Mouse (Mus musculus): Measurements from ENCODE around the gene AC131692.1. TPM values are rescaled to one million over a fixed set of nuclear protein-coding genes. Genes with fewer than 3 reads are reported as not detected.

Gene AC131692.1
- total RNA-seq, 2 experiments from 2014 or later: not detected

Small RNA genes within 50 kb of the gene (microRNA-seq; reads per million reads assigned to microRNA genes)
- gene Mir6988: 5.1 reads per million, percentile 10 among the genes with 10 or more reads in this experiment

Other genes with a start within 250 kb of the AC131692.1 start
- gene Frmd8, start 219.1 kb upstream of the AC131692.1 start, total RNA-seq (2021): 1 to 10 TPM; 2.9 to 3.2 TPM
- gene Slc25a45, start 216.6 kb upstream of the AC131692.1 start, total RNA-seq (2021): under 1 TPM; 0.59 to 0.90 TPM
- gene Tigd3, start 200.3 kb upstream of the AC131692.1 start, total RNA-seq (2021): under 1 TPM; 0.21 TPM
- gene Dpf2, start 181.4 kb upstream of the AC131692.1 start, total RNA-seq (2021): 10 to 100 TPM; 76.3 to 85.1 TPM
- gene Cdc42ep2, start 169.6 kb upstream of the AC131692.1 start, total RNA-seq (2021): 10 to 100 TPM in 1 of 2 experiments, 1 to 10 TPM in 1; 8.9 to 11.2 TPM
- 1 to 10 TPM; 6.2 to 8.7 TPM for gene Pola2, start 130.2 kb upstream of the AC131692.1 start, total RNA-seq (2021)
- gene Slc22a20, start 108.3 kb upstream of the AC131692.1 start, total RNA-seq (2021): not detected
- 10 to 100 TPM; 89.8 to 91.1 TPM for gene Capn1, start 78.5 kb upstream of the AC131692.1 start, total RNA-seq (2021)
- 10 to 100 TPM; 18.4 to 20.5 TPM for gene Syvn1, start 47.8 kb upstream of the AC131692.1 start, total RNA-seq (2021)
- 10 to 100 TPM; 27.5 to 29.3 TPM for gene Mrpl49, start 36.6 kb upstream of the AC131692.1 start, total RNA-seq (2021)
- gene Fau, start 36.6 kb upstream of the AC131692.1 start, total RNA-seq (2021): 100 to 1,000 TPM; 425 to 500 TPM
- gene Znhit2, start 33.2 kb upstream of the AC131692.1 start, total RNA-seq (2021): 10 to 100 TPM in 1 of 2 experiments, 1 to 10 TPM in 1; 9.5 to 10.2 TPM
- gene Tm7sf2, start 26.0 kb upstream of the AC131692.1 start, total RNA-seq (2021): 1 to 10 TPM; 5.9 to 6.2 TPM
- gene Vps51, start 17.2 kb upstream of the AC131692.1 start, total RNA-seq (2021): 10 to 100 TPM; 17.5 to 23.8 TPM
- not detected for gene Tmem262, start 14.4 kb upstream of the AC131692.1 start, total RNA-seq (2021)
- not detected for gene Gm28374, start 12.2 kb upstream of the AC131692.1 start, total RNA-seq (2021)
- 10 to 100 TPM; 13.5 to 14.8 TPM for gene Zfpl1, start 9.5 kb upstream of the AC131692.1 start, total RNA-seq (2021)
- not detected for gene Cdca5, start 9.4 kb upstream of the AC131692.1 start, total RNA-seq (2021)
- gene Naaladl1, start 11.4 kb downstream of the AC131692.1 start, total RNA-seq (2021): not detected
- 1 to 10 TPM; 8.6 to 9.7 TPM for gene Sac3d1, start 24.2 kb downstream of the AC131692.1 start, total RNA-seq (2021)
- gene Snx15, start 33.9 kb downstream of the AC131692.1 start, total RNA-seq (2021): 10 to 100 TPM in 1 of 2 experiments, 1 to 10 TPM in 1; 9.7 to 10.9 TPM
- under 1 TPM; 0.37 to 0.43 TPM for gene Batf2, start 46.6 kb downstream of the AC131692.1 start, total RNA-seq (2021)
- gene Arl2, start 47.1 kb downstream of the AC131692.1 start, total RNA-seq (2021): 10 to 100 TPM; 73.7 to 73.9 TPM
- gene Majin, start 90.0 kb downstream of the AC131692.1 start, total RNA-seq (2021): not detected
- not detected for gene Gpha2, start 132.0 kb downstream of the AC131692.1 start, total RNA-seq (2021)
- 10 to 100 TPM; 34.9 to 38.2 TPM for gene Ppp2r5b, start 141.5 kb downstream of the AC131692.1 start, total RNA-seq (2021)
- 10 to 100 TPM; 16.7 to 20.0 TPM for gene Atg2a, start 147.2 kb downstream of the AC131692.1 start, total RNA-seq (2021)
- gene Ehd1, start 182.3 kb downstream of the AC131692.1 start, total RNA-seq (2021): 10 to 100 TPM; 30.2 to 40.3 TPM
- gene Cdc42bpg, start 212.0 kb downstream of the AC131692.1 start, total RNA-seq (2021): 1 to 10 TPM; 6.4 to 8.8 TPM
- gene Men1, start 240.6 kb downstream of the AC131692.1 start, total RNA-seq (2021): 1 to 10 TPM; 6.2 to 6.9 TPM
- gene Map4k2, start 246.7 kb downstream of the AC131692.1 start, total RNA-seq (2021): 1 to 10 TPM; 7.4 to 8.3 TPM